Mouse (Mus musculus): ENCODE measurements around the gene Acaca.

Gene Acaca

GRCm38 (mm10) chr11:84357771-84358170, 228.3 kb downstream of the Acaca start:
- in situ Hi-C loops (cut with MboI; ENCODE audit: low pct_unique_long_range_greater_than_20kb in 1 of 2, low sequenced_read_pairs in 2 of 2, unreplicated experiment in 1 of 2) = no loop called here

- in situ Hi-C loops (cut with MboI; ENCODE audit: low pct_unique_long_range_greater_than_20kb in 1 of 2, low sequenced_read_pairs in 2 of 2, unreplicated experiment in 1 of 2) = no loop called here
Observed at GRCm38 (mm10) chr11:84361551-84361950, 232.1 kb downstream of the Acaca start.

- in situ Hi-C loops (cut with MboI; ENCODE audit: low pct_unique_long_range_greater_than_20kb in 1 of 2, low sequenced_read_pairs in 2 of 2, unreplicated experiment in 1 of 2) = no loop called here
Observed at GRCm38 (mm10) chr11:84362633-84363243, 233.3 kb downstream of the Acaca start.

- in situ Hi-C loops (cut with MboI; ENCODE audit: low pct_unique_long_range_greater_than_20kb in 1 of 2, low sequenced_read_pairs in 2 of 2, unreplicated experiment in 1 of 2) = no loop called here
Observed at GRCm38 (mm10) chr11:84365313-84365712, 235.8 kb downstream of the Acaca start.

- in situ Hi-C loops (cut with MboI; ENCODE audit: low pct_unique_long_range_greater_than_20kb in 1 of 2, low sequenced_read_pairs in 2 of 2, unreplicated experiment in 1 of 2) = no loop called here
Observed at GRCm38 (mm10) chr11:84368902-84369301, 239.4 kb downstream of the Acaca start.

- in situ Hi-C loops (cut with MboI; ENCODE audit: low pct_unique_long_range_greater_than_20kb in 1 of 2, low sequenced_read_pairs in 2 of 2, unreplicated experiment in 1 of 2) = no loop called here
Observed at GRCm38 (mm10) chr11:84373122-84373521, 243.7 kb downstream of the Acaca start.

- in situ Hi-C loops (cut with MboI; ENCODE audit: low pct_unique_long_range_greater_than_20kb in 1 of 2, low sequenced_read_pairs in 2 of 2, unreplicated experiment in 1 of 2) = no loop called here
Observed at GRCm38 (mm10) chr11:84375951-84376496, 246.6 kb downstream of the Acaca start.

- in situ Hi-C loops (cut with MboI; ENCODE audit: low pct_unique_long_range_greater_than_20kb in 1 of 2, low sequenced_read_pairs in 2 of 2, unreplicated experiment in 1 of 2) = no loop called here
Observed at GRCm38 (mm10) chr11:84376510-84377365, 247.3 kb downstream of the Acaca start.

- in situ Hi-C loops (cut with MboI; ENCODE audit: low pct_unique_long_range_greater_than_20kb in 1 of 2, low sequenced_read_pairs in 2 of 2, unreplicated experiment in 1 of 2) = no loop called here
Observed at GRCm38 (mm10) chr11:84382450-84382849, 253.0 kb downstream of the Acaca start.

GRCm38 (mm10) chr11:84383891-84384290, 254.4 kb downstream of the Acaca start:
- in situ Hi-C loops (cut with MboI; ENCODE audit: low pct_unique_long_range_greater_than_20kb in 1 of 2, low sequenced_read_pairs in 2 of 2, unreplicated experiment in 1 of 2) = no loop called here

GRCm38 (mm10) chr11:84389332-84389731, 259.9 kb downstream of the Acaca start:
- in situ Hi-C loops (cut with MboI; ENCODE audit: low pct_unique_long_range_greater_than_20kb in 1 of 2, low sequenced_read_pairs in 2 of 2, unreplicated experiment in 1 of 2) = no loop called here

- in situ Hi-C loops (cut with MboI; ENCODE audit: low pct_unique_long_range_greater_than_20kb in 1 of 2, low sequenced_read_pairs in 2 of 2, unreplicated experiment in 1 of 2) = loop anchor here in 1 of 2 experiments (10.0 kb wide), 1 partner anchor 126 kb away; no protein-coding TSS in a partner anchor
Observed at GRCm38 (mm10) chr11:84391126-84391525, 261.7 kb downstream of the Acaca start.

- in situ Hi-C loops (cut with MboI; ENCODE audit: low pct_unique_long_range_greater_than_20kb in 1 of 2, low sequenced_read_pairs in 2 of 2, unreplicated experiment in 1 of 2) = loop anchor here in 1 of 2 experiments (10.0 kb wide), 1 partner anchor 127 kb away; no protein-coding TSS in a partner anchor
Observed at GRCm38 (mm10) chr11:84392066-84392465, 262.6 kb downstream of the Acaca start.

- in situ Hi-C loops (cut with MboI; ENCODE audit: low pct_unique_long_range_greater_than_20kb in 1 of 2, low sequenced_read_pairs in 2 of 2, unreplicated experiment in 1 of 2) = loop anchor here in 1 of 2 experiments (10.0 kb wide), 1 partner anchor 129 kb away; no protein-coding TSS in a partner anchor
Observed at GRCm38 (mm10) chr11:84393571-84393970, 264.1 kb downstream of the Acaca start.

GRCm38 (mm10) chr11:84395010-84395409, 265.5 kb downstream of the Acaca start:
- in situ Hi-C loops (cut with MboI; ENCODE audit: low pct_unique_long_range_greater_than_20kb in 1 of 2, low sequenced_read_pairs in 2 of 2, unreplicated experiment in 1 of 2) = loop anchor here in 1 of 2 experiments (10.0 kb wide), 1 partner anchor 130 kb away; no protein-coding TSS in a partner anchor

GRCm38 (mm10) chr11:84406733-84407132, 277.3 kb downstream of the Acaca start:
- in situ Hi-C loops (cut with MboI; ENCODE audit: low pct_unique_long_range_greater_than_20kb in 1 of 2, low sequenced_read_pairs in 2 of 2, unreplicated experiment in 1 of 2) = no loop called here

GRCm38 (mm10) chr11:84410383-84410782, 280.9 kb downstream of the Acaca start:
- in situ Hi-C loops (cut with MboI; ENCODE audit: low pct_unique_long_range_greater_than_20kb in 1 of 2, low sequenced_read_pairs in 2 of 2, unreplicated experiment in 1 of 2) = no loop called here

- in situ Hi-C loops (cut with MboI; ENCODE audit: low pct_unique_long_range_greater_than_20kb in 1 of 2, low sequenced_read_pairs in 2 of 2, unreplicated experiment in 1 of 2) = no loop called here
Observed at GRCm38 (mm10) chr11:84410879-84411641, 281.6 kb downstream of the Acaca start.

GRCm38 (mm10) chr11:84411642-84412018, 282.2 kb downstream of the Acaca start:
- in situ Hi-C loops (cut with MboI; ENCODE audit: low pct_unique_long_range_greater_than_20kb in 1 of 2, low sequenced_read_pairs in 2 of 2, unreplicated experiment in 1 of 2) = no loop called here
